Mouse (Mus musculus): ENCODE measurements around the gene Trmo. TPM values are rescaled to one million over a fixed set of nuclear protein-coding genes. Genes with fewer than 3 reads are reported as not detected.

The Trmo gene
- polyA plus RNA-seq, 1 experiment from 2014 or later: 12.7 TPM

GRCm38 (mm10) chr4:46345056-46345772 lies 44.0 kb downstream of the Trmo start:
- peaks cover 95% of the 10 kb centered on the region for H3K27me3 ChIP-seq
- ATAC-seq (replicated peaks): no peak
- H3K4me3 ChIP-seq: peak overlapping the region; percentile 40; the same call in 1 of the 2 replicates
- H3K27ac ChIP-seq (replicated peaks): no peak overlapping the region
- under 1% methylated on average over 53 of the region's 67 CpGs for WGBS
- H3K4me2 ChIP-seq (replicated peaks): peak overlapping the region; percentile 50; the same call in 1 of the 2 replicates
- no peak overlapping the region for H3K9ac ChIP-seq (replicated peaks)
- peaks cover 24% of the 10 kb centered on the region for H3K4me1 ChIP-seq
- no peaks in the 10 kb centered on the region for H3K9me3 ChIP-seq
- no peaks in the 10 kb centered on the region for H3K36me3 ChIP-seq

GRCm38 (mm10) chr4:46344288-46344687 lies 44.9 kb downstream of the Trmo start:
- Histone ChIP-seq H3K4me2 (replicated peaks) (peak overlapping the region; percentile 50), H3K9ac (replicated peaks) (no peak overlapping the region)
- under 1% methylated on average over 47 of the region's 51 CpGs for WGBS

GRCm38 (mm10) chr4:46343596-46344260 lies 45.5 kb downstream of the Trmo start, which contains the start of gene Foxe1:
Gene Foxe1, plus strand, starts transcription at chr4:46343609.
- Histone ChIP-seq H3K4me3 (peak within 1 kb of the TSS; percentile 40), H3K27ac (replicated peaks) (no peak within 1 kb of the TSS), H3K4me1 (peaks cover 31% of the 10 kb centered on the region), H3K9me3 (no peaks in the 10 kb centered on the region), H3K4me2 (replicated peaks) (peak within 1 kb of the TSS; percentile 50), H3K27me3 (peaks cover 92% of the 10 kb centered on the region), H3K36me3 (no peaks in the 10 kb centered on the region), H3K9ac (replicated peaks) (no peak within 1 kb of the TSS)
- ATAC-seq (replicated peaks): 0 out of 2 replicates have a peak, but pooled peaks have one; percentile 30
- 1% methylated on average over 61 of the region's 70 CpGs for WGBS

More at GRCm38 (mm10) chr4:46344288-46344687, 44.9 kb downstream of the Trmo start:
- Histone ChIP-seq H3K4me1 (peaks cover 30% of the 10 kb centered on the region), H3K4me3 (peak overlapping the region; percentile 40), H3K36me3 (no peaks in the 10 kb centered on the region), H3K27me3 (peaks cover 95% of the 10 kb centered on the region), H3K27ac (replicated peaks) (no peak overlapping the region), H3K9me3 (no peaks in the 10 kb centered on the region)
- ATAC-seq (replicated peaks): peak; percentile 44; the same call in 1 of the 2 replicates

GRCm38 (mm10) chr4:46342711-46343286 lies 46.4 kb downstream of the Trmo start:
- no peaks in the 10 kb centered on the region for H3K36me3 ChIP-seq
- H3K4me3 ChIP-seq: peak overlapping the region; percentile 7; the same call in 1 of the 2 replicates
- H3K27me3 ChIP-seq: peaks cover 94% of the 10 kb centered on the region
- ATAC-seq (replicated peaks): no peak
- no peak overlapping the region for H3K9ac ChIP-seq (replicated peaks)
- no peaks in the 10 kb centered on the region for H3K9me3 ChIP-seq
- under 1% methylated on average over 28 of the region's 28 CpGs for WGBS
- no peak overlapping the region for H3K4me2 ChIP-seq (replicated peaks)
- peaks cover 30% of the 10 kb centered on the region for H3K4me1 ChIP-seq
- no peak overlapping the region for H3K27ac ChIP-seq (replicated peaks)

- Histone ChIP-seq H3K4me3 (peak overlapping the region; percentile 7; the same call in 1 of the 2 replicates), H3K4me1 (peaks cover 25% of the 10 kb centered on the region), H3K4me2 (replicated peaks) (no peak overlapping the region), H3K36me3 (no peaks in the 10 kb centered on the region), H3K9ac (replicated peaks) (no peak overlapping the region), H3K27me3 (peaks cover 93% of the 10 kb centered on the region), H3K9me3 (no peaks in the 10 kb centered on the region), H3K27ac (replicated peaks) (no peak overlapping the region)
- no peak for ATAC-seq (replicated peaks)
- 5% methylated on average over 22 of the region's 22 CpGs for WGBS
These were observed 47.2 kb downstream of the Trmo start for GRCm38 (mm10) chr4:46341831-46342680.

GRCm38 (mm10) chr4:46339584-46339983 lies 49.7 kb downstream of the Trmo start:
- peaks cover 82% of the 10 kb centered on the region for H3K27me3 ChIP-seq
- no peak overlapping the region for H3K27ac ChIP-seq (replicated peaks)
- no peak overlapping the region for H3K4me3 ChIP-seq
- ATAC-seq (replicated peaks): no peak
- no peaks in the 10 kb centered on the region for H3K9me3 ChIP-seq
- H3K36me3 ChIP-seq: no peaks in the 10 kb centered on the region
- H3K9ac ChIP-seq (replicated peaks): no peak overlapping the region
- no peak overlapping the region for H3K4me2 ChIP-seq (replicated peaks)
- peaks cover 24% of the 10 kb centered on the region for H3K4me1 ChIP-seq
- 1% methylated on average over 26 of the region's 26 CpGs for WGBS

GRCm38 (mm10) chr4:46339026-46339425 lies 50.2 kb downstream of the Trmo start:
- H3K36me3 ChIP-seq: no peaks in the 10 kb centered on the region
- H3K4me2 ChIP-seq (replicated peaks): no peak overlapping the region
- peaks cover 18% of the 10 kb centered on the region for H3K4me1 ChIP-seq
- peaks cover 76% of the 10 kb centered on the region for H3K27me3 ChIP-seq
- 6% methylated on average over 10 of the region's 10 CpGs for WGBS
- no peak overlapping the region for H3K4me3 ChIP-seq
- H3K9ac ChIP-seq (replicated peaks): no peak overlapping the region
- no peak for ATAC-seq (replicated peaks)
- no peaks in the 10 kb centered on the region for H3K9me3 ChIP-seq
- no peak overlapping the region for H3K27ac ChIP-seq (replicated peaks)

- Histone ChIP-seq H3K27ac (replicated peaks) (no peak overlapping the region), H3K9ac (replicated peaks) (no peak overlapping the region), H3K27me3 (peaks cover 66% of the 10 kb centered on the region), H3K4me3 (no peak overlapping the region), H3K4me1 (peaks cover 12% of the 10 kb centered on the region), H3K4me2 (replicated peaks) (no peak overlapping the region), H3K36me3 (no peaks in the 10 kb centered on the region), H3K9me3 (no peaks in the 10 kb centered on the region)
- no peak for ATAC-seq (replicated peaks)
- WGBS: 0% methylated on average over 3 of the region's 3 CpGs
These were observed 51.2 kb downstream of the Trmo start for GRCm38 (mm10) chr4:46337990-46338389.

- WGBS: 15% methylated on average over 1 of the region's 1 CpGs
- Histone ChIP-seq H3K4me1 (peaks cover 7% of the 10 kb centered on the region; the same call in 1 of the 2 replicates), H3K9me3 (no peaks in the 10 kb centered on the region), H3K36me3 (no peaks in the 10 kb centered on the region), H3K9ac (replicated peaks) (no peak overlapping the region), H3K4me2 (replicated peaks) (no peak overlapping the region), H3K27ac (replicated peaks) (no peak overlapping the region), H3K27me3 (peaks cover 44% of the 10 kb centered on the region), H3K4me3 (no peak overlapping the region)
- no peak for ATAC-seq (replicated peaks)
These were observed 53.4 kb downstream of the Trmo start for GRCm38 (mm10) chr4:46335846-46336245.

GRCm38 (mm10) chr4:46328906-46329305 lies 60.3 kb downstream of the Trmo start:
- H3K9ac ChIP-seq (replicated peaks): no peak overlapping the region
- WGBS: 23% methylated on average over 3 of the region's 3 CpGs
- H3K27me3 ChIP-seq: no peaks in the 10 kb centered on the region; the same call in 1 of the 2 replicates
- no peak overlapping the region for H3K27ac ChIP-seq (replicated peaks)
- H3K9me3 ChIP-seq: no peaks in the 10 kb centered on the region
- H3K4me2 ChIP-seq (replicated peaks): no peak overlapping the region
- no peak for ATAC-seq (replicated peaks)
- no peaks in the 10 kb centered on the region for H3K4me1 ChIP-seq
- no peak overlapping the region for H3K4me3 ChIP-seq
- no peaks in the 10 kb centered on the region for H3K36me3 ChIP-seq
